Mouse (Mus musculus) heart, embryonic 11.5 days (tissue): Measurements from ENCODE around the gene Zmym6. TPM values are rescaled to one million over a fixed set of nuclear protein-coding genes. Genes with fewer than 3 reads are reported as not detected.

Experiments used
- ATAC-seq: fragments of 200-750 bp; cut with Nextera tagmentation; replicated peaks from 2 replicates; pipeline ENCODE4 v1.8.0; 2017; ENCODE audit warnings: moderate library complexity; ENCODE audit not compliant: insufficient number of reproducible peaks, low FRiP score, low TSS enrichment
- H3K27ac ChIP-seq: fragments of 300-500 bp; sonication (generic); 2 replicates; pipeline ENCODE4 v1.5.1; 2014; ENCODE audit warnings: mild to moderate bottlenecking, low read depth, low read length
- H3K27me3 ChIP-seq: fragments of 300-500 bp; sonication (generic); 2 replicates; pipeline ENCODE4 v1.6.1; 2014; ENCODE audit warnings: mild to moderate bottlenecking, low read length, mixed read lengths; ENCODE audit not compliant: control insufficient read depth, insufficient read depth
- H3K36me3 ChIP-seq: fragments of 300-500 bp; sonication (generic); 2 replicates; pipeline ENCODE4 v1.6.1; 2014; ENCODE audit warnings: mild to moderate bottlenecking, low read length, moderate library complexity, mixed read lengths; ENCODE audit not compliant: control insufficient read depth, insufficient read depth
- H3K4me1 ChIP-seq: fragments of 300-500 bp; sonication (generic); 2 replicates; pipeline ENCODE4 v1.6.1; 2014; ENCODE audit warnings: low read length; ENCODE audit not compliant: control insufficient read depth, insufficient read depth
- H3K4me2 ChIP-seq: fragments of 300-500 bp; sonication (generic); 2 replicates; pipeline ENCODE4 v1.6.1; 2014; ENCODE audit warnings: mild to moderate bottlenecking, moderate library complexity
- H3K4me3 ChIP-seq: fragments of 300-500 bp; sonication (generic); 2 replicates; pipeline ENCODE4 v1.5.1; 2014; ENCODE audit warnings: low read depth, low read length
- H3K9ac ChIP-seq: fragments of 300-500 bp; sonication (generic); 2 replicates; pipeline ENCODE4 v1.6.1; 2014; ENCODE audit warnings: mild to moderate bottlenecking, low read depth, low read length, moderate library complexity
- H3K9me3 ChIP-seq: fragments of 300-500 bp; sonication (generic); replicated peaks from 2 replicates; pipeline ENCODE4 v1.6.1; 2016; ENCODE audit warnings: low read length; ENCODE audit not compliant: control insufficient read depth
- WGBS: fragments of 180-500 bp; shearing (Covaris S2); extraction: QIAGEN DNeasy Blood & Tissue Kit; methylation state at CpG from one replicate; pipeline ENCODE4 v1.1.7; 2014; ENCODE audit not compliant: insufficient replicate concordance; 5-methylcytosine and 5-hydroxymethylcytosine counted together
- polyA plus RNA-seq: library from polyadenylated mRNA; unstranded; fragments of >200 nt; fragmentation: Nextera tagmentation; extraction: Ambion mirVana; gene quantifications from 2 replicates; pipeline ENCODE4 v1.2.1, GENCODE M21; 2014

Gene Zmym6
- polyA plus RNA-seq, 1 experiment from 2014 or later, result 15.3 TPM

GRCm38 (mm10) chr4:127054522-127055198 lies 22.5 kb upstream of the Zmym6 start:
- no peaks in the 10 kb centered on the region for H3K27me3 ChIP-seq
- no peak for ATAC-seq
- no peaks in the 10 kb centered on the region for H3K4me1 ChIP-seq
- H3K27ac ChIP-seq, result no peak overlapping the region
- H3K4me2 ChIP-seq, result no peak overlapping the region
- no peaks in the 10 kb centered on the region for H3K9me3 ChIP-seq
- H3K4me3 ChIP-seq, result no peak overlapping the region
- no peak overlapping the region for H3K9ac ChIP-seq
- 78% methylated on average over 7 of the region's 7 CpGs for WGBS
- H3K36me3 ChIP-seq, result peaks cover 8% of the 10 kb centered on the region

GRCm38 (mm10) chr4:127060585-127061290 lies 16.4 kb upstream of the Zmym6 start, which contains the start of gene Zmym1:
Gene Zmym1 (minus strand): TSS chr4:127061152.
- no peaks in the 10 kb centered on the region for H3K4me1 ChIP-seq
- peaks cover 6% of the 10 kb centered on the region for H3K36me3 ChIP-seq
- peak within 1 kb of the TSS; percentile 65 for H3K4me3 ChIP-seq
- peak; percentile 89 for ATAC-seq
- peak within 1 kb of the TSS; percentile 80 for H3K4me2 ChIP-seq
- no peaks in the 10 kb centered on the region for H3K27me3 ChIP-seq
- H3K9ac ChIP-seq, result peak within 1 kb of the TSS; percentile 72
- no peaks in the 10 kb centered on the region for H3K9me3 ChIP-seq
- 1% methylated on average over 38 of the region's 38 CpGs for WGBS
- 0 out of 2 replicates have a peak within 1 kb of the TSS, but pooled peaks have one; percentile 2 for H3K27ac ChIP-seq

- ATAC-seq, result no peak
- Histone ChIP-seq H3K36me3 (no peaks in the 10 kb centered on the region), H3K27me3 (no peaks in the 10 kb centered on the region), H3K9ac (no peak overlapping the region), H3K9me3 (no peaks in the 10 kb centered on the region), H3K4me1 (no peaks in the 10 kb centered on the region), H3K27ac (no peak overlapping the region), H3K4me2 (no peak overlapping the region), H3K4me3 (no peak overlapping the region)
- WGBS, result 50% methylated on average over 1 of the region's 1 CpGs
These were observed 13.1 kb upstream of the Zmym6 start for GRCm38 (mm10) chr4:127064051-127064450.

GRCm38 (mm10) chr4:127074915-127075314 lies 2.3 kb upstream of the Zmym6 start:
- Histone ChIP-seq H3K9me3 (no peaks in the 10 kb centered on the region), H3K4me1 (peaks cover 5% of the 10 kb centered on the region; the same call in 1 of the 2 replicates), H3K27me3 (no peaks in the 10 kb centered on the region), H3K27ac (no peak overlapping the region), H3K4me3 (no peak overlapping the region), H3K9ac (no peak overlapping the region), H3K36me3 (no peaks in the 10 kb centered on the region), H3K4me2 (no peak overlapping the region)
- 48% methylated on average over 1 of the region's 1 CpGs for WGBS
- ATAC-seq, result no peak

GRCm38 (mm10) chr4:127080806-127081205 lies 3.6 kb downstream of the Zmym6 start:
- no peak overlapping the region for H3K9ac ChIP-seq
- H3K27me3 ChIP-seq, result no peaks in the 10 kb centered on the region
- no peak overlapping the region for H3K4me3 ChIP-seq
- 35% methylated on average over 1 of the region's 1 CpGs for WGBS
- no peaks in the 10 kb centered on the region for H3K36me3 ChIP-seq
- H3K4me2 ChIP-seq, result no peak overlapping the region
- peaks cover 5% of the 10 kb centered on the region; the same call in 1 of the 2 replicates for H3K4me1 ChIP-seq
- H3K27ac ChIP-seq, result no peak overlapping the region
- H3K9me3 ChIP-seq, result no peaks in the 10 kb centered on the region
- no peak for ATAC-seq

GRCm38 (mm10) chr4:127083131-127083530 lies 5.9 kb downstream of the Zmym6 start:
- Histone ChIP-seq H3K4me2 (no peak overlapping the region), H3K4me3 (no peak overlapping the region), H3K9ac (no peak overlapping the region), H3K9me3 (no peaks in the 10 kb centered on the region), H3K27me3 (no peaks in the 10 kb centered on the region), H3K4me1 (0 out of 2 replicates have a peak, but pooled peaks cover under 1% of the 10 kb centered on the region), H3K27ac (no peak overlapping the region), H3K36me3 (no peaks in the 10 kb centered on the region)
- WGBS, result 80% methylated on average over 2 of the region's 2 CpGs
- no peak for ATAC-seq

GRCm38 (mm10) chr4:127085761-127086160 lies 8.6 kb downstream of the Zmym6 start:
- Histone ChIP-seq H3K9ac (no peak overlapping the region), H3K36me3 (peaks cover 3% of the 10 kb centered on the region; the same call in 1 of the 2 replicates), H3K4me1 (no peaks in the 10 kb centered on the region), H3K9me3 (no peaks in the 10 kb centered on the region), H3K4me3 (no peak overlapping the region), H3K4me2 (no peak overlapping the region), H3K27me3 (no peaks in the 10 kb centered on the region), H3K27ac (no peak overlapping the region)
- WGBS, result 83% methylated on average over 1 of the region's 1 CpGs
- ATAC-seq, result no peak

GRCm38 (mm10) chr4:127091188-127091587 lies 14.0 kb downstream of the Zmym6 start:
- no peaks in the 10 kb centered on the region for H3K27me3 ChIP-seq
- whole genome bisulfite sequencing, result 82% methylated on average over 1 of the region's 1 CpGs
- H3K4me2 ChIP-seq, result no peak overlapping the region

More at GRCm38 (mm10) chr4:127091188-127091587, 14.0 kb downstream of the Zmym6 start:
- peaks cover 3% of the 10 kb centered on the region; the same call in 1 of the 2 replicates for H3K36me3 ChIP-seq
- no peak overlapping the region for H3K27ac ChIP-seq
- H3K4me3 ChIP-seq, result no peak overlapping the region
- ATAC-seq, result no peak
- no peak overlapping the region for H3K9ac ChIP-seq
- H3K9me3 ChIP-seq, result no peaks in the 10 kb centered on the region
- H3K4me1 ChIP-seq, result no peaks in the 10 kb centered on the region
